Mouse (Mus musculus): ENCODE measurements around the gene Pkd1.

DNA sequence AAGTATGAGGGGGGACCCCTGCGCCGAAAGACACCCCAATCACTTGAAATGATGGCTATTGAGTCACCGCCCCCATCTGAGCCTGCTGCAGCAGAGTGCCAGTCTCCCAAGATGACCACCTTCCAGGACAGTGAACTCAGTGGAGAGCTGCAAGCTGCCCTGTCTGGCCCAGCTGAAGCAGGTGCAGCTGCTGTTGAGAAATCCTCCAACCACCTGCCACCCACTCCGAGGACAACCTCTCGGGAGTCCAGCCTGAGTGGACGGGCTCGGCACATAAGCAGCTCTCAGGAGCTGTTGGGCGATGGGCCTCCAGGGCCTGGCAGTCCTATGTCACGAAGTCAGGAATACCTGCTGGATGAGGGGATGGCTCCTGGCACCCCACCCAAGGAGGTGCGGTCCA is 45.5 kb upstream of the Pkd1 start:
- TF ChIP-seq CTCF (IDR thresholded peaks at IDR 0.05) (no peak), POLR2A (IDR thresholded peaks at IDR 0.05; ENCODE audit: insufficient read depth, low read depth, low read length) (no peak), EP300 (IDR thresholded peaks at IDR 0.05; ENCODE audit: insufficient read depth, low read depth, low read length) (no peak)
